Mouse (Mus musculus): ENCODE data around the gene Pbld1. TPM values are rescaled to one million over a fixed set of nuclear protein-coding genes. Genes with fewer than 3 reads are reported as not detected.

The Pbld1 gene
- polyA plus RNA-seq, 1 experiment from 2014 or later, result 0.72 TPM

GRCm38 (mm10) chr10:63023749-63024579, 36.0 kb upstream of the Pbld1 start, which contains the start of the genes Hnrnph3 and Pbld2:
Gene Hnrnph3, minus strand, starts transcription at chr10:63024217.
Gene Pbld2, plus strand, starts transcription at chr10:63024315.
- Histone ChIP-seq H3K4me1 (ENCODE audit: control insufficient read depth, insufficient read depth, low read length) (peaks cover 26% of the 10 kb centered on the region), H3K4me2 (ENCODE audit: low read depth, low read length) (peak within 1 kb of the TSS; percentile 84), H3K27me3 (ENCODE audit: control insufficient read depth, insufficient read depth, low read length) (no peaks in the 10 kb centered on the region), H3K27ac (ENCODE audit: low read length) (peak within 1 kb of the TSS; percentile 99), H3K9me3 (replicated peaks; ENCODE audit: control insufficient read depth, low read length) (no peaks in the 10 kb centered on the region), H3K9ac (ENCODE audit: low read length) (peak within 1 kb of the TSS; percentile 100), H3K36me3 (ENCODE audit: control insufficient read depth, insufficient read depth) (no peaks in the 10 kb centered on the region), H3K4me3 (ENCODE audit: low read length) (peak within 1 kb of the TSS; percentile 98)
- WGBS, result under 1% methylated on average over 69 of the region's 69 CpGs
- ATAC-seq (replicated peaks; ENCODE audit: extremely low read depth, insufficient read depth, low FRiP score), result peak; percentile 94

- under 1% methylated on average over 8 of the region's 8 CpGs for WGBS
- peak; percentile 63 for ATAC-seq (replicated peaks; ENCODE audit: extremely low read depth, insufficient read depth, low FRiP score)
- H3K4me2 ChIP-seq (ENCODE audit: low read depth, low read length), result peak overlapping the region; percentile 84
Measured at GRCm38 (mm10) chr10:63024580-63024910, 35.4 kb upstream of the Pbld1 start.

GRCm38 (mm10) chr10:63025016-63025415, 34.9 kb upstream of the Pbld1 start:
- no peaks in the 10 kb centered on the region for H3K9me3 ChIP-seq (replicated peaks; ENCODE audit: control insufficient read depth, low read length)
- peak overlapping the region; percentile 81 for H3K9ac ChIP-seq (ENCODE audit: low read length)
- H3K27ac ChIP-seq (ENCODE audit: low read length), result peak overlapping the region; percentile 99
- no peaks in the 10 kb centered on the region for H3K36me3 ChIP-seq (ENCODE audit: control insufficient read depth, insufficient read depth)
- no peak for ATAC-seq (replicated peaks; ENCODE audit: extremely low read depth, insufficient read depth, low FRiP score)
- H3K4me2 ChIP-seq (ENCODE audit: low read depth, low read length), result peak overlapping the region; percentile 84
- peak overlapping the region; percentile 98 for H3K4me3 ChIP-seq (ENCODE audit: low read length)
- no peaks in the 10 kb centered on the region for H3K27me3 ChIP-seq (ENCODE audit: control insufficient read depth, insufficient read depth, low read length)
- peaks cover 24% of the 10 kb centered on the region for H3K4me1 ChIP-seq (ENCODE audit: control insufficient read depth, insufficient read depth, low read length)
- 45% methylated on average over 2 of the region's 2 CpGs for WGBS

More at GRCm38 (mm10) chr10:63024580-63024910, 35.4 kb upstream of the Pbld1 start:
- peak overlapping the region; percentile 81 for H3K9ac ChIP-seq (ENCODE audit: low read length)
- no peaks in the 10 kb centered on the region for H3K9me3 ChIP-seq (replicated peaks; ENCODE audit: control insufficient read depth, low read length)
- peak overlapping the region; percentile 98 for H3K4me3 ChIP-seq (ENCODE audit: low read length)
- H3K36me3 ChIP-seq (ENCODE audit: control insufficient read depth, insufficient read depth), result no peaks in the 10 kb centered on the region
- H3K27me3 ChIP-seq (ENCODE audit: control insufficient read depth, insufficient read depth, low read length), result no peaks in the 10 kb centered on the region
- peak overlapping the region; percentile 99 for H3K27ac ChIP-seq (ENCODE audit: low read length)
- peaks cover 25% of the 10 kb centered on the region for H3K4me1 ChIP-seq (ENCODE audit: control insufficient read depth, insufficient read depth, low read length)

- no peak overlapping the region for H3K4me3 ChIP-seq (ENCODE audit: low read length)
- peak overlapping the region; percentile 99 for H3K27ac ChIP-seq (ENCODE audit: low read length)
- 80% methylated on average over 6 of the region's 6 CpGs for WGBS
- peaks cover 21% of the 10 kb centered on the region for H3K4me1 ChIP-seq (ENCODE audit: control insufficient read depth, insufficient read depth, low read length)
- no peaks in the 10 kb centered on the region for H3K27me3 ChIP-seq (ENCODE audit: control insufficient read depth, insufficient read depth, low read length)
- H3K9me3 ChIP-seq (replicated peaks; ENCODE audit: control insufficient read depth, low read length), result no peaks in the 10 kb centered on the region
- ATAC-seq (replicated peaks; ENCODE audit: extremely low read depth, insufficient read depth, low FRiP score), result no peak
- H3K36me3 ChIP-seq (ENCODE audit: control insufficient read depth, insufficient read depth), result no peaks in the 10 kb centered on the region
- H3K4me2 ChIP-seq (ENCODE audit: low read depth, low read length), result peak overlapping the region; percentile 84; the same call in 1 of the 2 replicates
- no peak overlapping the region for H3K9ac ChIP-seq (ENCODE audit: low read length)
Measured at GRCm38 (mm10) chr10:63025491-63026011, 34.4 kb upstream of the Pbld1 start.

GRCm38 (mm10) chr10:63026156-63026794, 33.7 kb upstream of the Pbld1 start:
- Histone ChIP-seq H3K27me3 (ENCODE audit: control insufficient read depth, insufficient read depth, low read length) (no peaks in the 10 kb centered on the region), H3K27ac (ENCODE audit: low read length) (no peak overlapping the region), H3K4me1 (ENCODE audit: control insufficient read depth, insufficient read depth, low read length) (peaks cover 17% of the 10 kb centered on the region), H3K36me3 (ENCODE audit: control insufficient read depth, insufficient read depth) (no peaks in the 10 kb centered on the region), H3K4me3 (ENCODE audit: low read length) (no peak overlapping the region), H3K9ac (ENCODE audit: low read length) (no peak overlapping the region), H3K9me3 (replicated peaks; ENCODE audit: control insufficient read depth, low read length) (no peaks in the 10 kb centered on the region), H3K4me2 (ENCODE audit: low read depth, low read length) (no peak overlapping the region)
- no peak for ATAC-seq (replicated peaks; ENCODE audit: extremely low read depth, insufficient read depth, low FRiP score)
- WGBS, result 58% methylated on average over 8 of the region's 8 CpGs

GRCm38 (mm10) chr10:63026795-63027160, 33.2 kb upstream of the Pbld1 start:
- H3K27me3 ChIP-seq (ENCODE audit: control insufficient read depth, insufficient read depth, low read length), result no peaks in the 10 kb centered on the region
- no peaks in the 10 kb centered on the region for H3K9me3 ChIP-seq (replicated peaks; ENCODE audit: control insufficient read depth, low read length)
- no peak overlapping the region for H3K4me2 ChIP-seq (ENCODE audit: low read depth, low read length)
- no peak for ATAC-seq (replicated peaks; ENCODE audit: extremely low read depth, insufficient read depth, low FRiP score)
- H3K9ac ChIP-seq (ENCODE audit: low read length), result no peak overlapping the region
- H3K36me3 ChIP-seq (ENCODE audit: control insufficient read depth, insufficient read depth), result no peaks in the 10 kb centered on the region
- H3K4me1 ChIP-seq (ENCODE audit: control insufficient read depth, insufficient read depth, low read length), result peaks cover 13% of the 10 kb centered on the region
- WGBS, result 85% methylated on average over 6 of the region's 6 CpGs
- no peak overlapping the region for H3K27ac ChIP-seq (ENCODE audit: low read length)
- H3K4me3 ChIP-seq (ENCODE audit: low read length), result no peak overlapping the region

GRCm38 (mm10) chr10:63027376-63028161, 32.4 kb upstream of the Pbld1 start:
- Histone ChIP-seq H3K9ac (ENCODE audit: low read length) (no peak overlapping the region), H3K9me3 (replicated peaks; ENCODE audit: control insufficient read depth, low read length) (no peaks in the 10 kb centered on the region), H3K36me3 (ENCODE audit: control insufficient read depth, insufficient read depth) (no peaks in the 10 kb centered on the region), H3K27ac (ENCODE audit: low read length) (no peak overlapping the region), H3K27me3 (ENCODE audit: control insufficient read depth, insufficient read depth, low read length) (no peaks in the 10 kb centered on the region), H3K4me2 (ENCODE audit: low read depth, low read length) (no peak overlapping the region), H3K4me3 (ENCODE audit: low read length) (no peak overlapping the region), H3K4me1 (ENCODE audit: control insufficient read depth, insufficient read depth, low read length) (peaks cover 9% of the 10 kb centered on the region)
- 91% methylated on average over 10 of the region's 10 CpGs for WGBS
- no peak for ATAC-seq (replicated peaks; ENCODE audit: extremely low read depth, insufficient read depth, low FRiP score)

- H3K9ac ChIP-seq (ENCODE audit: low read length), result no peak overlapping the region
- WGBS, result 83% methylated on average over 4 of the region's 4 CpGs
- H3K27me3 ChIP-seq (ENCODE audit: control insufficient read depth, insufficient read depth, low read length), result no peaks in the 10 kb centered on the region
- H3K4me3 ChIP-seq (ENCODE audit: low read length), result no peak overlapping the region
- H3K9me3 ChIP-seq (replicated peaks; ENCODE audit: control insufficient read depth, low read length), result no peaks in the 10 kb centered on the region
- H3K27ac ChIP-seq (ENCODE audit: low read length), result no peak overlapping the region
- ATAC-seq (replicated peaks; ENCODE audit: extremely low read depth, insufficient read depth, low FRiP score), result no peak
- no peak overlapping the region for H3K4me2 ChIP-seq (ENCODE audit: low read depth, low read length)
- no peaks in the 10 kb centered on the region for H3K36me3 ChIP-seq (ENCODE audit: control insufficient read depth, insufficient read depth)
- H3K4me1 ChIP-seq (ENCODE audit: control insufficient read depth, insufficient read depth, low read length), result peaks cover 9% of the 10 kb centered on the region
Measured at GRCm38 (mm10) chr10:63028396-63028795, 31.6 kb upstream of the Pbld1 start.
